Mouse (Mus musculus) erythroblast, embryonic 14.5 days (primary cell): ENCODE results near the gene Ano1. TPM values are rescaled to one million over a fixed set of nuclear protein-coding genes. Genes with fewer than 3 reads are reported as not detected.

Experiments used
- H3K27me3 ChIP-seq: 2 replicates; pipeline ENCODE4 v1.6.1; 2012; ENCODE audit warnings: inconsistent platforms; ENCODE audit not compliant: control insufficient read depth
- H3K36me3 ChIP-seq: 2 replicates; pipeline ENCODE4 v1.6.1; 2012; ENCODE audit warnings: mild to moderate bottlenecking, inconsistent platforms; ENCODE audit not compliant: control insufficient read depth
- H3K4me1 ChIP-seq: 2 replicates; pipeline ENCODE4 v1.6.1; 2012; ENCODE audit warnings: inconsistent platforms; ENCODE audit not compliant: control insufficient read depth
- H3K4me3 ChIP-seq: replicated peaks from 2 replicates; pipeline ENCODE3; 2012; ENCODE audit warnings: moderate library complexity, mild to moderate bottlenecking, inconsistent platforms
- H3K9me3 ChIP-seq: 2 replicates; pipeline ENCODE4 v1.6.1; 2012; ENCODE audit warnings: low read length, inconsistent platforms, mixed read lengths; ENCODE audit not compliant: control insufficient read depth
- GATA1 ChIP-seq: IDR thresholded peaks from 2 replicates; pipeline ENCODE4 v1.6.1; 2012; ENCODE audit warnings: low read length, inconsistent platforms, mixed read lengths
- TAL1 ChIP-seq: IDR thresholded peaks from 3 replicates; pipeline ENCODE4 v1.6.1; 2012; ENCODE audit warnings: low read length, inconsistent platforms, mixed read lengths
- polyA plus RNA-seq: library from polyadenylated mRNA; stranded (reverse); fragments of >175 nt; gene quantifications from 2 replicates; pipeline ENCODE4 v1.2.3, GENCODE M21; 2012

Ano1 gene
- polyA plus RNA-seq, 1 experiment: 0.08 TPM

DNA sequence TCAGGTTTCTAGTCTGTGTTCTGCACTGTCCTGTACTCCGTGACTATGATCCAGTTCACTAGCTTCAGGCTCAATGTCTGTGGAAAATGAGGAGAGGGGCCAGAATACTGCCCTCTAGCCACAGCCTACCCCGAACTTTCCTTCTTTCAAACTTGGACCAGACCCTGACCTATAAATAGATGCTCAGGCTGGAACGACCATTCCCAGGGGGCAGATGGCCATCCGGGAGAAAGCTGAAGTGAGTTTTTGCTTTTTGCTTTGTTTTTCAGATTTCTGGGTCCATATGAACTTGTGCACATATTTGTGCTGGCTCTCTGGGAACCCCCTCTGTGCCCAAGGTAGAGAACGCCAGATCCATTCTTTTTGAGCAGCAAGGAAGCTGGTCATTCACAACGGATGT lies 116.9 kb downstream of the Ano1 start:
- Histone ChIP-seq H3K4me1 (no peaks in the 10 kb centered on the region), H3K27me3 (no peaks in the 10 kb centered on the region), H3K4me3 (no peak overlapping the region), H3K9me3 (no peaks in the 10 kb centered on the region), H3K36me3 (peaks cover 10% of the 10 kb centered on the region)
- TF ChIP-seq GATA1 (no peak), TAL1 (no peak)

DNA sequence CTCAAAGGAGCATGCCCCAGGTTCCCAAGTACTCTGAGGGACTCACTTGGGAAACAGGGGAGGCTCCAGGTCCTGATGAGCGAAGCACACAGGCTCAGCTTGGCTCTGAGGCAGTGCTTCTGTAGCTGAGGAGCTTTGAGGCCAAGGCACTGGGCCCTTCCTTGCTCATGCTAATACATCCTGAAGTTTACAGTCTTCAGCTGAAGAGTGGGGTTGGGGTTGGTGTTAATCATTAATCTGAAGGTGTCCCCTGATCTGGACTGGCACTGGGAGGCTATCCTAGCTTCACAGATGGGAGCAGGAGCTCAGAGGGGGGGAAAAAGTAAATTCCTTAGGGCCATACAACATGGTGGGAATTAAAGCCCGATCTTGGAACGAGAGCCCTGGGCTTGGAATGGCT lies 117.3 kb downstream of the Ano1 start:
- H3K27me3 ChIP-seq: no peaks in the 10 kb centered on the region
- H3K4me1 ChIP-seq: no peaks in the 10 kb centered on the region
- peaks cover 12% of the 10 kb centered on the region for H3K36me3 ChIP-seq
- no peak overlapping the region for H3K4me3 ChIP-seq
- H3K9me3 ChIP-seq: no peaks in the 10 kb centered on the region
- TF ChIP-seq GATA1: no peak
- no peak for TF ChIP-seq TAL1

DNA sequence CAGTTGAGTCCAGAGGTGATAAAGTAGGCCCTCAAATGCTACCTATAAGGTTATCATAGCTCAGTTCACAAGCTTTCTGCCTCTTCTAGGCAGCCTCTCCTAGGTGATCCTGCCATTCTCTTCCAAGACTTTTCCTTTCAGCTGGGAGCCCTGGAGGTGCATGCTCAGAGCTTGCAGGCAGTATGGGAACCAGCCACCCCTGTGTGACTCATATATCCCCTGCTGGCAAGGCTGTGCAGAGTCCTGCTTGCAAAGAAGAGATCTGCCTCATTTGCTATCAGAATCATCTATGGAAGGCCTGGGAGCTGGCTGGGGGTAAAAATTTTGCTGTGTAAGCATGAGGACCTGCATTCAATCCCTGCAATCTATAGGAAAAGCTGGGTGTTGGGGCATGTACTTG lies 119.5 kb downstream of the Ano1 start:
- peaks cover 12% of the 10 kb centered on the region for H3K36me3 ChIP-seq
- TF ChIP-seq GATA1 (no peak), TAL1 (no peak)
- H3K27me3 ChIP-seq: no peaks in the 10 kb centered on the region
- H3K9me3 ChIP-seq: no peaks in the 10 kb centered on the region
- no peaks in the 10 kb centered on the region for H3K4me1 ChIP-seq
- no peak overlapping the region for H3K4me3 ChIP-seq

DNA sequence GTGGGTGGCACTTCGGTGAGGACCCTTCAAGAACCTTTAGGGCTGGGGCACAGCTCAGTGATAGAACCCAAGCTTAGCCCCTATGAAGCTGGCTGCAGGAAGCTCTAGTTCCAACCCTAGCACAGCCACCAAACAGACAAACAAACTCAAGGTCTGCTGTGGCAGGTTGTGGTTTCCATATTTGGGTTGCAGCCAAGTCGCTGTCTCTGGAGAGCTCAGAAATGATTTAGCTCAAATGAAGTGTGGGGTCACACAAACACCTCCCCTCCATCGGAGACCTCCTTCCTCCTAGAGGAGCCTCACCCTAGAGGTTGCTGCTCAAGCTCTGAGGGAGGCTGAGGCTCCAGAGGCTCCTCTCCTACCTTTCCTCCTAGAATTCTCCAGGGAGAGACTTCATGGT lies 121.2 kb downstream of the Ano1 start:
- TF ChIP-seq GATA1 (no peak), TAL1 (no peak)
- peaks cover 12% of the 10 kb centered on the region for H3K36me3 ChIP-seq
- no peak overlapping the region for H3K4me3 ChIP-seq
- no peaks in the 10 kb centered on the region for H3K4me1 ChIP-seq
- no peaks in the 10 kb centered on the region for H3K27me3 ChIP-seq
- H3K9me3 ChIP-seq: no peaks in the 10 kb centered on the region

DNA sequence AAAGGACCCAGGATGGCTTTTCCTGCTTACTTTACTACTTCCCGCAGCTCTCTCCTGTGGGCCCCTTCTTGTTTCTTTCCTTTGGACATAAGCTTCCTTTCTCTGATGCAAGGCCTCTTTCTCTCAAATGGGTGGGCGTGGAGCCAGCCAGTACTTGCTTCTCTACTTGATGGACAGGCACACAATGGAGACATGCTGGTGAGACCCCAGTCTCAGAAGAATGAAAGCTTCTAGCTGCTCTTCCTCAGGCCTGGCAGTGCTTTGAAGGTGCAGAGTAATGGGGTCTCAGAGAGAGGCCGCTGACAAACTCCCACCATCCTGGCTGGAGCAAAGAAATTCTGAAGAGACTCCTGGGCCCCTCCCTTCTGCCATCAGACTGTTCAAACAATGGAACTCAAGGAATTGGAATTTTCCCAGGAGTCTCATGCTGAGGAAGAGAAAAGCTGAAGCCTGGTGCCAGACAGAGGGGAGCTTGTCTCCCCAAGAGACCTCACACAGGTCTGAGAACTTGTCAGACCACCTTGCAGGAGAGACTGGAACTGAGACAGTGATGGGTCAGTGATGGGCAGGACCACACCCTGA lies 123.3 kb downstream of the Ano1 start:
- Histone ChIP-seq H3K36me3 (peaks cover 10% of the 10 kb centered on the region), H3K4me3 (no peak overlapping the region), H3K4me1 (no peaks in the 10 kb centered on the region), H3K9me3 (no peaks in the 10 kb centered on the region), H3K27me3 (no peaks in the 10 kb centered on the region)
- TF ChIP-seq GATA1: no peak
- TF ChIP-seq TAL1: no peak

DNA sequence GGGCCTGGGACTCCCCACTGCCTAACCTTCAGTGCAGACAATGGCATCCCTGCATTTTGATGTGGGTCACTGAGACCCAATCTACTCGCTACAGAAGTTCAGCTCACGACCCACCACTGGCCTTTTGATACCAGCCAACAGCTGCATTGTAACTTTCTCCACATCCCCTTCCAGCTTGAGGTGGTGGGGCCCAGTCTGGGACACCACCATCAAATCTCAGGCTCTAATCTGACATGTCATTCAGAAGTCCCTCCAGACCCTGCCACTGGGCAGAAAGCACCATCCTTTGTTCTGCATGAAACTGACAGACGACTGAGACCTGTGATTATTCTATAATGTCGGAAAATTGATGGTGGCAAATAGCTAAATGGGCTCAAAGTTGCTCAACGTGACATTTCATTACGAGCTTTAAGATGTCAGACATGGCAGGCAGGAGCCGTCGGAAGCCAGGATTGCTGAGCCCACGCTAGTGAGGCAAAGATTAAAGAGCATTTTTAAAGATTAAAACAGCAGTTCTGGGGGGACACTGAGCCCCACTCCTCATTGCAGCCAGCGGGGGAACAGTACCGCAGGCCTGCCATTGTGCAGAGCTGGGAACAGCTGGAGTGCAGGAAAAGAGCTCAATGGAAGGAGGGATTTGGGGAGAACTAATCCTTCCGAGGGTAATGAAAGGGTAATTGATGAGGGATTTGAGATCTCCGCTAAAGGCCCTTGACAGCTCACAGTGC lies 124.0 kb downstream of the Ano1 start:
- Histone ChIP-seq H3K36me3 (peaks cover 5% of the 10 kb centered on the region), H3K9me3 (no peaks in the 10 kb centered on the region), H3K4me1 (no peaks in the 10 kb centered on the region), H3K27me3 (no peaks in the 10 kb centered on the region), H3K4me3 (no peak overlapping the region)
- TF ChIP-seq GATA1: no peak
- no peak for TF ChIP-seq TAL1

DNA sequence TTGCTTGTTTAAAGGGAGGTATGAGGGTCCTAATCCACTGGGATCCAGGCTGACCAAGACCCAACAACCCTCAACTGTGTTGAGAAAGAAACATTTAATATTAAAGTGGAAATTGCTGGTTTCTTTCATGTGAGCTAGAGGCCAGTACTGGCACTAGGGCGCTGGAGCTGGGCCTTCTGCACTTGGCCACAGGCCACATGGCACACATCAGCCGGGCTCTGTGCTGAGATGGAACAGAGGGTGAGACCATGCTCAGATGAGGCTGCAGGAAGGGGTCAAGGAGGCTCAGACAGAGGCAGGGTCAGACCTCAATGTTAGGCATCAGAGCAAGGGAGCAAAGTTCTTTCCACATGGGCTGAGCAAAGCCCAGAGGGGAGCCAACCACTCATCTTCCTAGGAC lies 125.7 kb downstream of the Ano1 start:
- H3K4me3 ChIP-seq: no peak overlapping the region
- no peaks in the 10 kb centered on the region for H3K27me3 ChIP-seq
- no peak for TF ChIP-seq TAL1
- no peak for TF ChIP-seq GATA1
- peaks cover 4% of the 10 kb centered on the region for H3K36me3 ChIP-seq
- H3K9me3 ChIP-seq: no peaks in the 10 kb centered on the region
- no peaks in the 10 kb centered on the region for H3K4me1 ChIP-seq

DNA sequence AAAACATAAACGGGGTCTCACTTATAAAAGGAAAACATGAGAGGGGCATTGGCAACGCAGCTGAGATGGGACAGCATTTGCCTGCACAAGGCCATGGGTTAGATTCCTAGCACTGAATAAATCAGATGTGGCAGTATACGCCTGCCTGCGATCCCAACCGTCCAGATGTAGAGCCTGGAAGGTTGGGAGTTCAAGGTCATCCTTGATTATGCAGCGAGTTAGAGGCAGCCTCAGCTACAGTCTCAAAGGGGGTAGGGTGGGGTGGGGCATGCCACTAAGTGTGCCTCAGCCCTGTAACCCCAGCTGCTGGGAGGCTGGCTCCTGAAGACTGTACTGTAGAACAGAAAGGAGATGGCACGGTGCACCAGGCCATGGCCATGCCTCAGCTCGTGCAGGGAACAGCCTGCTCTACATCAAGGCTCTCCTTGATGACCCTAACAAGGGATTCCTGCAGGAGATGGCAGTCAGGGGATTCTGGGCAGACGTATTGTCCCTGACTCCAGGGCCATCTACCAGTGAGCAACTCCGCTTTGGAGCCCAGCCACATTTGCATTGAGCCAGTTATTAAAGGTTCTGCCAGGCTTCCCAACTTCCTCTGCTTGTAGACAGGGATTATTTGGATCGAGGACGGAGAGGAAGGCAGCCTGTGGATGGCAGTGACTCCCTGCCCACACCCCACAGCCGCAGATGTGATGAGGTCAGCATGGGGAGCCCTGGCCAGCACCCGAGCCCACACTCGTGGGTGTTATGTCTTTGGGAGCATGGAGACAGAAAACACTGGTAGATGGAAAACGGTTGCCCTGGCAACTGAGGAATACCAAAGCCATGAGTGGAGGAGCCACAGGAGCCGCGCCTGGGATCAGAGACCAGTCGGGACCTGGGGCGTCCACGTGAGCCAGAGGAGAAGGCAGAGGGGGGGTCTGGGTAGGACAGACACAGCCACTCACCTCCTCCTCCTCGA lies 130.8 kb downstream of the Ano1 start:
- no peaks in the 10 kb centered on the region for H3K9me3 ChIP-seq
- no peaks in the 10 kb centered on the region for H3K36me3 ChIP-seq
- no peak overlapping the region for H3K4me3 ChIP-seq
- no peaks in the 10 kb centered on the region for H3K4me1 ChIP-seq
- TF ChIP-seq TAL1 (no peak), GATA1 (no peak)
- H3K27me3 ChIP-seq: no peaks in the 10 kb centered on the region

DNA sequence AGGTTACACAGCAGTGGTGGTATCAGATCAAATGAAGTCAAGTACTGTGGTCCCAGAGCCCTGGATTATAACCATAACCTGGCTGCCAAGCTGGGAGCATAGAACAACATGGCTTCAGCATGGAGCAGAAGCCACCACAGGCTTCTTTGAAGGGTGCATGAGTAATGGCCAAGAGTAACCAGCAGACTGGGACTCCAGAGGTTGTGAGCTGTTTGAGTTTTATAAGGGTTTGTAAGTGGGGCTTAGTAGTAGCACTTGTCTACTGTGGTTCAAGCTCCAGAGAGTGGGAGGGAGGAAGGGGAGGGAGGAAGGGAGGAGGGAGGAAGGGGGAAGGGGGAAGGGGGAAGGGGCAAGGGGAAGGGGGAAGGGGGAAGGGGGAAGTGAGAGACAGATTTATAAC lies 131.5 kb downstream of the Ano1 start:
- H3K9me3 ChIP-seq: no peaks in the 10 kb centered on the region
- no peak for TF ChIP-seq TAL1
- TF ChIP-seq GATA1: no peak

More for the DNA sequence above, 131.5 kb downstream of the Ano1 start:
- Histone ChIP-seq H3K27me3 (no peaks in the 10 kb centered on the region), H3K4me3 (no peak overlapping the region), H3K4me1 (no peaks in the 10 kb centered on the region), H3K36me3 (no peaks in the 10 kb centered on the region)
